Mouse (Mus musculus) hindbrain, embryonic 12.5 days (tissue): ENCODE results near the gene Mvk. TPM values are rescaled to one million over a fixed set of nuclear protein-coding genes. Genes with fewer than 3 reads are reported as not detected.
A peak's percentile ranks its signal among the peaks of the same experiment; 100 is the strongest.

Source experiments
- ATAC-seq: fragments of 200-750 bp; cut with Nextera tagmentation; 2 replicates; pipeline ENCODE4 v1.8.0; 2017; ENCODE audit warnings: moderate TSS enrichment; ENCODE audit not compliant: low FRiP score
- H3K27ac ChIP-seq: fragments of 300-500 bp; sonication (generic); 2 replicates; pipeline ENCODE4 v1.5.1; 2016; ENCODE audit warnings: mild to moderate bottlenecking
- H3K27me3 ChIP-seq: fragments of 300-500 bp; sonication (generic); 2 replicates; pipeline ENCODE4 v1.6.1; 2016; ENCODE audit warnings: mild to moderate bottlenecking
- H3K36me3 ChIP-seq: fragments of 300-500 bp; sonication (generic); 2 replicates; pipeline ENCODE4 v1.6.1; 2016; ENCODE audit warnings: mild to moderate bottlenecking
- H3K4me1 ChIP-seq: fragments of 300-500 bp; sonication (generic); 2 replicates; pipeline ENCODE4 v1.6.1; 2016
- H3K4me2 ChIP-seq: fragments of 300-500 bp; sonication (generic); replicated peaks from 2 replicates; pipeline ENCODE4 v1.6.1; 2016; ENCODE audit warnings: mild to moderate bottlenecking
- H3K4me3 ChIP-seq: fragments of 300-500 bp; sonication (generic); 2 replicates; pipeline ENCODE4 v1.5.1; 2016; ENCODE audit warnings: mild to moderate bottlenecking
- H3K9ac ChIP-seq: fragments of 300-500 bp; sonication (generic); 2 replicates; pipeline ENCODE4 v1.6.1; 2016; ENCODE audit warnings: mild to moderate bottlenecking, moderate library complexity
- H3K9me3 ChIP-seq: fragments of 300-500 bp; sonication (generic); replicated peaks from 2 replicates; pipeline ENCODE4 v1.6.1; 2016; ENCODE audit warnings: mild to moderate bottlenecking
- WGBS: fragments of 180-500 bp; shearing (Covaris S2); methylation state at CpG from one replicate; pipeline ENCODE4 v1.1.7; 2016; 5-methylcytosine and 5-hydroxymethylcytosine counted together
- polyA plus RNA-seq: library from polyadenylated mRNA; unstranded; fragments of >200 nt; fragmentation: Nextera tagmentation; extraction: Ambion mirVana; gene quantifications from 2 replicates; pipeline ENCODE4 v1.2.1, GENCODE M21; 2016

Gene Mvk
- polyA plus RNA-seq, 1 experiment from 2014 or later, result 50.6 TPM

DNA sequence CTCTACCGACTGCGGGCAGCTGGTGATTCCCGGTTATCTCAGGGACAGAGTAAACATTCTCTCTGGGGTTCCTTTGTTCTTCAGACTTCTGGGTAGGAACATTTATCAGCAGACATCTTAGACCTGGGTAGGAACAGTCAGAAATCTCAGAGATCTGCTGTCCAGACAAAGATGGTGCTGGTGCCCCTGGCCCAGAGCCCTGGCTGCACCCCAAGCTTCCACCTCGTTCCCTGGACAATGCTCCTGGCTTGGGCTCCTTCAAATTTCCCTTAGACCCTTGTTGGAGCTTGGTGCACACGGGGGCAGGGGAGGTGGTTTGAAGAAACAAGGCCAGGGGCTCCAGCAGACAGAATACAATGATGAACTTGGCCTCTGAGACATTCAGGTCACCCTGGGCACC lies 21.5 kb upstream of the Mvk start:
- Histone ChIP-seq H3K9ac (no peak overlapping the region), H3K4me1 (peaks cover 3% of the 10 kb centered on the region; the same call in 1 of the 2 replicates), H3K27ac (no peak overlapping the region), H3K4me3 (no peak overlapping the region), H3K4me2 (no peak overlapping the region), H3K27me3 (no peaks in the 10 kb centered on the region), H3K36me3 (peaks cover 39% of the 10 kb centered on the region), H3K9me3 (no peaks in the 10 kb centered on the region)
- 42% methylated on average over 5 of the region's 5 CpGs for WGBS
- ATAC-seq, result no peak

GRCm38 (mm10) chr5:114423961-114424360 lies 20.1 kb upstream of the Mvk start:
- Histone ChIP-seq H3K27me3 (no peaks in the 10 kb centered on the region), H3K4me2 (no peak overlapping the region), H3K36me3 (peaks cover 26% of the 10 kb centered on the region), H3K9ac (no peak overlapping the region), H3K9me3 (no peaks in the 10 kb centered on the region), H3K4me1 (peaks cover 5% of the 10 kb centered on the region; the same call in 1 of the 2 replicates), H3K27ac (no peak overlapping the region), H3K4me3 (no peak overlapping the region)
- ATAC-seq, result no peak
- WGBS, result 65% methylated on average over 5 of the region's 5 CpGs

- H3K27ac ChIP-seq, result no peak overlapping the region
- no peaks in the 10 kb centered on the region for H3K36me3 ChIP-seq
- H3K27me3 ChIP-seq, result no peaks in the 10 kb centered on the region
- peaks cover 7% of the 10 kb centered on the region; the same call in 1 of the 2 replicates for H3K4me1 ChIP-seq
- H3K9ac ChIP-seq, result no peak overlapping the region
- no peak overlapping the region for H3K4me2 ChIP-seq
- WGBS, result 71% methylated on average over 6 of the region's 6 CpGs
- H3K9me3 ChIP-seq, result no peaks in the 10 kb centered on the region
- no peak for ATAC-seq
- no peak overlapping the region for H3K4me3 ChIP-seq
These were observed 17.3 kb upstream of the Mvk start for GRCm38 (mm10) chr5:114426732-114427131.

DNA sequence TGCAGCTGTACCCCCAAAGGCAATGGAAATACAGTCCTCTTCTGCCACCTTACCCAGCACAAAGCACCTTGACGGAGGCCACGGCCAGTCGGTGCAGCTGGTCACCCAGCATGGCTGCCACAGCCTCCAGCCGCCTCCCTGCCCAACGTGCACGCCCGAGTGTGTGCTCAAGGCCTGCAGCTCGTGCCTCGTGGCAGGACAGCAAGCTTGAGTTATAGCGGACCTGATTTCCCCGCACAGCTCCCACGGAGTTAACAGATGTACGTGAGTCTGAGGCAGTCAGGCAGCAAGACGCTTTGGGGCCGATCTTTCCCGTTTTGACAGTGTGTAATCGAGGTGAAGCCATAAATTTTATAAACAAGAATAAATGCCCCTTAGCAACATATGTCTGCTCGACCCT lies 15.4 kb upstream of the Mvk start:
- no peak overlapping the region for H3K4me2 ChIP-seq
- no peak for ATAC-seq
- WGBS, result 82% methylated on average over 18 of the region's 18 CpGs
- no peak overlapping the region for H3K9ac ChIP-seq
- no peak overlapping the region for H3K4me3 ChIP-seq
- H3K27me3 ChIP-seq, result no peaks in the 10 kb centered on the region
- H3K9me3 ChIP-seq, result no peaks in the 10 kb centered on the region
- no peak overlapping the region for H3K27ac ChIP-seq
- no peaks in the 10 kb centered on the region for H3K36me3 ChIP-seq
- H3K4me1 ChIP-seq, result peaks cover 7% of the 10 kb centered on the region; the same call in 1 of the 2 replicates

DNA sequence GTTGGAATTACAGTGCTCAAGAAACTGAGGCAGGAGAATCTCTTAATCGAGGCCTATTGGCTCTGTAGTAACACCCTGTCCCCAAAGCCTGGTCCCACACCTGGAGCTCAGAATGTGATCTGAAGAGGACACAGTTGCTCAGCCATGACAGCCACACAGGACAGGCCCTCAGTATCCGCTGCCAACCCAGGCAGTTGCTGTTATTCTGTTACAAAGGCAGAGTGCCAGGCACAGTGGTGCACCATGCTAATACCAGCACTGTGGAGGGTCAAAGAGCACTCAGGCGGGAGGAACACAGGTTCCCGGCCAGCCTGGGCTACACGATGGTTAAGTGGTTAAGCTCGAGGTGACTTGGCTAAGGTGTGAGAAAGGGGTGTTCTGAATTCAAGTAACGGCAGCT lies 14.3 kb upstream of the Mvk start:
- H3K9ac ChIP-seq, result no peak overlapping the region

GRCm38 (mm10) chr5:114434359-114434758 lies 9.7 kb upstream of the Mvk start:
- ATAC-seq, result no peak
- Histone ChIP-seq H3K27me3 (no peaks in the 10 kb centered on the region), H3K4me2 (no peak overlapping the region), H3K4me3 (no peak overlapping the region), H3K36me3 (peaks cover 27% of the 10 kb centered on the region), H3K9ac (no peak overlapping the region), H3K9me3 (no peaks in the 10 kb centered on the region), H3K4me1 (no peaks in the 10 kb centered on the region), H3K27ac (no peak overlapping the region)
- 87% methylated on average over 8 of the region's 8 CpGs for WGBS

More for the DNA sequence above, 14.3 kb upstream of the Mvk start:
- no peaks in the 10 kb centered on the region for H3K27me3 ChIP-seq
- no peak overlapping the region for H3K4me2 ChIP-seq
- H3K27ac ChIP-seq, result no peak overlapping the region
- no peak for ATAC-seq
- 0 out of 2 replicates have a peak, but pooled peaks cover 4% of the 10 kb centered on the region for H3K4me1 ChIP-seq
- no peak overlapping the region for H3K4me3 ChIP-seq
- H3K9me3 ChIP-seq, result no peaks in the 10 kb centered on the region
- peaks cover 2% of the 10 kb centered on the region; the same call in 1 of the 2 replicates for H3K36me3 ChIP-seq
- 87% methylated on average over 7 of the region's 7 CpGs for WGBS

GRCm38 (mm10) chr5:114435588-114435987 lies 8.5 kb upstream of the Mvk start:
- Histone ChIP-seq H3K9ac (no peak overlapping the region), H3K36me3 (peaks cover 27% of the 10 kb centered on the region), H3K4me2 (no peak overlapping the region), H3K4me3 (no peak overlapping the region), H3K27me3 (no peaks in the 10 kb centered on the region), H3K9me3 (no peaks in the 10 kb centered on the region), H3K27ac (no peak overlapping the region), H3K4me1 (no peaks in the 10 kb centered on the region)
- no peak for ATAC-seq
- 94% methylated on average over 14 of the region's 14 CpGs for WGBS

DNA sequence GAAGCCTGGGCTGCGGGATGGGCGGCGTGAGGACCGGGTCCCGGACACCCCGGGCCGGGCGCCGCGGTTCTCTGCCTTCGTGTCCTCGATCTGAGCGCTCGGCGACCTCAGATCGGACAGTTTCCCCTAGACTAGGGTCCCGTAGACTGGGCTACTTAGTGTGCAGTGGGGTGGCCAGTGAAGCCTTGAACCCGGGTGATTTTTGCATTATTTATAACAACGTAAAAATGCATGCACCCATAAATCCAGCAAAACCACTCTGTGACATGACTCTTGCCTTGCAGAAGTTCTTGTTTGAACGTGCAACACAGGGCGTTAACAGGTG lies 261 bp downstream of the Mvk start:
- under 1% methylated on average over 21 of the region's 21 CpGs for WGBS
- Histone ChIP-seq H3K36me3 (peaks cover 25% of the 10 kb centered on the region), H3K4me1 (peaks cover 13% of the 10 kb centered on the region), H3K27me3 (no peaks in the 10 kb centered on the region), H3K27ac (no peak overlapping the region), H3K4me2 (peak overlapping the region; percentile 80), H3K9ac (peak overlapping the region; percentile 77), H3K9me3 (no peaks in the 10 kb centered on the region), H3K4me3 (peak overlapping the region; percentile 76)
- peak; percentile 74; the same call in 1 of the 2 replicates for ATAC-seq

DNA sequence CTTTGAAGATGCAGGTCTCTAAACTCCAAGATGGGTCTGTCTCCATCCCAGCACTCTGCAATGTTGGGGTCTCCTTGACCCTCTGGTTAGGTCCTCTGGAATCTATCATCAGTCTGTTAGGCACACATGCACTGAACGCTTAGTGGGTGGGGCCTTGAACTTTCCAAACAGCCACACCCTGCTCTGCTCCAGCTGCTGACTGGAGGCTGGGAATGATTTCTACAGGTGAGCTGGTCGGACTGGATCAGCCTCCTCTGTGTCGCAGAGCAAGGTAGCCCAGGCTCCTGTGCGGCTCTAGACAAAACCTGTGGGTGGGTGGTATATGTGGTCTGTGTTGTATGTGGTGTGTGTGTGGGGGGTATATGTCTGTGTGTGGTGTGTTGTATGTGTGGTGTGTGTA lies 4.9 kb downstream of the Mvk start:
- H3K36me3 ChIP-seq, result peaks cover 61% of the 10 kb centered on the region
- H3K4me3 ChIP-seq, result no peak overlapping the region
- H3K9me3 ChIP-seq, result no peaks in the 10 kb centered on the region
- H3K4me1 ChIP-seq, result peaks cover 9% of the 10 kb centered on the region
- no peak overlapping the region for H3K4me2 ChIP-seq
- WGBS, result 90% methylated on average over 4 of the region's 4 CpGs
- H3K27me3 ChIP-seq, result no peaks in the 10 kb centered on the region
- H3K27ac ChIP-seq, result no peak overlapping the region
- no peak for ATAC-seq
- H3K9ac ChIP-seq, result no peak overlapping the region; the same call in 1 of the 2 replicates

- H3K27ac ChIP-seq, result no peak overlapping the region
- no peaks in the 10 kb centered on the region for H3K27me3 ChIP-seq
- ATAC-seq, result no peak
- H3K4me1 ChIP-seq, result peaks cover 13% of the 10 kb centered on the region
- H3K9me3 ChIP-seq, result no peaks in the 10 kb centered on the region
- H3K36me3 ChIP-seq, result peaks cover 28% of the 10 kb centered on the region
- 63% methylated on average over 9 of the region's 9 CpGs for WGBS
- H3K4me2 ChIP-seq, result no peak overlapping the region
- H3K4me3 ChIP-seq, result no peak overlapping the region
- no peak overlapping the region for H3K9ac ChIP-seq
These were observed 12.2 kb downstream of the Mvk start for GRCm38 (mm10) chr5:114456287-114456686.

DNA sequence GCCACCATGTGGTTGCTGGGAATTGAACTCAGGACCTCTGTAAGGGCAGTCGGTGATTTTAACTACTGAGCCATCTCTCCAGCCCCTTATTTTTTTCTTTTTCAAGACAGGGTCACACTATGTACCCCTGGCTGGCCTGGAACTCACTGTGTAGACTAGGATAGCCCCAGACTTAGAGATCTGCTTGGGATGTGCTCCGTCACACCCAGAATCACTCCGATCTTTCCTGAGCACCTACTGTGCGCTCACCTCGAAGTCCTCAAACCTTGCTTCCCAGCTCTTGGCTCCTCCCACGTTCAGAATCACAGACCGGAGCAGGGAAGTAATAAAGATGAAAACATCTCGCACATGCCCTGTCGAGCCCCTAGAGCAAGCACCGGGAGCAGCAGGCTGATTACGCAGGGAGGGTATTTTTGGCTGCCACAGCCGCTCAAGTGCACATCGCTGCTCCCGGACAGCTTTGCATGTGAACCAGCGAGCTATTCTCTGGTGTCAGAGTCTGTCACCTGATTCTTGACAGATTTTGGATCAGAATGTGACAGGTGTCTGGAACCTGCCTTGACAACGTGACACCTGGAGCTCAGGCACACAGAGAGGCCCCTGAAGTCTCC lies 13.0 kb downstream of the Mvk start:
- no peak overlapping the region for H3K4me3 ChIP-seq
- no peak overlapping the region for H3K27ac ChIP-seq
- peaks cover 24% of the 10 kb centered on the region for H3K36me3 ChIP-seq
- H3K9ac ChIP-seq, result no peak overlapping the region
- no peaks in the 10 kb centered on the region for H3K9me3 ChIP-seq
- H3K4me2 ChIP-seq, result no peak overlapping the region
- 85% methylated on average over 16 of the region's 16 CpGs for WGBS
- H3K27me3 ChIP-seq, result no peaks in the 10 kb centered on the region
- peaks cover 18% of the 10 kb centered on the region for H3K4me1 ChIP-seq
- ATAC-seq, result no peak

GRCm38 (mm10) chr5:114461238-114461637 lies 17.2 kb downstream of the Mvk start:
- no peaks in the 10 kb centered on the region for H3K36me3 ChIP-seq
- H3K4me2 ChIP-seq, result no peak overlapping the region
- WGBS, result 2% methylated on average over 7 of the region's 7 CpGs
- peak overlapping the region; percentile 38; the same call in 1 of the 2 replicates for H3K9ac ChIP-seq
- peaks cover 43% of the 10 kb centered on the region for H3K4me1 ChIP-seq
- H3K27ac ChIP-seq, result no peak overlapping the region
- H3K4me3 ChIP-seq, result no peak overlapping the region
- H3K9me3 ChIP-seq, result no peaks in the 10 kb centered on the region
- peak; percentile 46 for ATAC-seq
- peaks cover 6% of the 10 kb centered on the region; the same call in 1 of the 2 replicates for H3K27me3 ChIP-seq
